Mouse (Mus musculus) spleen, postnatal 36 days (tissue): Measurements from ENCODE around the gene Braf.
"Not testable (repeated sequence)": the region's sequence is repeated elsewhere in the genome, so short reads cannot be mapped to it uniquely, and the experiment has no call there.

Source experiments
- DNase-seq, 2 experiments: peaks; one replicate each; pipeline ENCODE4 v3.0.0; 2022; ENCODE audit warnings: low spot score in 2 of 2, mixed read lengths in 1 of 2

Braf gene

GRCm38 (mm10) chr6:39724866-39725711 lies at the start of gene Braf:
TSS of gene Braf (minus strand) at chr6:39725463.
- peak; percentile 65 to 68 for DNase-seq

GRCm38 (mm10) chr6:39775029-39775428 lies 49.8 kb upstream of the Braf start:
- DNase-seq = no peak

- DNase-seq = no peak
These were observed 32.0 kb upstream of the Braf start for GRCm38 (mm10) chr6:39757229-39757628.

- no peak for DNase-seq
These were observed 24.6 kb upstream of the Braf start for GRCm38 (mm10) chr6:39749881-39750280.

- DNase-seq = no peak
These were observed 21.8 kb upstream of the Braf start for GRCm38 (mm10) chr6:39747094-39747493.

GRCm38 (mm10) chr6:39745456-39745855 lies 20.2 kb upstream of the Braf start:
- DNase-seq = no peak

- DNase-seq = not testable (repeated sequence)
These were observed 14.4 kb upstream of the Braf start for GRCm38 (mm10) chr6:39739698-39740097.

GRCm38 (mm10) chr6:39728095-39728494 lies 2.8 kb upstream of the Braf start:
- no peak for DNase-seq

GRCm38 (mm10) chr6:39726149-39726548 lies 886 bp upstream of the Braf start:
- DNase-seq = no peak

- DNase-seq = no peak
These were observed 759 bp downstream of the Braf start for GRCm38 (mm10) chr6:39724542-39724865.

- DNase-seq = no peak
These were observed 1.2 kb downstream of the Braf start for GRCm38 (mm10) chr6:39724071-39724470.

- no peak for DNase-seq
These were observed 6.7 kb downstream of the Braf start for GRCm38 (mm10) chr6:39718567-39718966.

- DNase-seq = no peak
These were observed 8.2 kb downstream of the Braf start for GRCm38 (mm10) chr6:39717049-39717448.

- no peak for DNase-seq
These were observed 10.9 kb downstream of the Braf start for GRCm38 (mm10) chr6:39714341-39714740.

GRCm38 (mm10) chr6:39713399-39713798 lies 11.9 kb downstream of the Braf start:
- DNase-seq = no peak

GRCm38 (mm10) chr6:39705625-39706024 lies 19.6 kb downstream of the Braf start:
- DNase-seq = no peak

GRCm38 (mm10) chr6:39693126-39693525 lies 32.1 kb downstream of the Braf start:
- no peak for DNase-seq

- DNase-seq = not testable (repeated sequence)
These were observed 38.4 kb downstream of the Braf start for GRCm38 (mm10) chr6:39686839-39687238.

GRCm38 (mm10) chr6:39681795-39682194 lies 43.5 kb downstream of the Braf start:
- DNase-seq = no peak

GRCm38 (mm10) chr6:39680524-39680923 lies 44.7 kb downstream of the Braf start:
- DNase-seq = no peak

- DNase-seq = no peak
These were observed 47.0 kb downstream of the Braf start for GRCm38 (mm10) chr6:39678241-39678640.

- DNase-seq = no peak
These were observed 50.2 kb downstream of the Braf start for GRCm38 (mm10) chr6:39675081-39675480.

GRCm38 (mm10) chr6:39611296-39611695 lies 114.0 kb downstream of the Braf start:
- no peak for DNase-seq

- no peak for DNase-seq
These were observed 115.1 kb downstream of the Braf start for GRCm38 (mm10) chr6:39610207-39610606.
